Mouse (Mus musculus): ENCODE data around the gene Cep126. TPM values are rescaled to one million over a fixed set of nuclear protein-coding genes. Genes with fewer than 3 reads are reported as not detected.
A peak's percentile ranks its signal among the peaks of the same experiment; 100 is the strongest.

The Cep126 gene
- 10 to 100 TPM; 19.6 to 23.3 TPM for total RNA-seq (2021)
- long read RNA-seq, experiment 1, partial matches to known transcripts = 1 of 7 reads
- long read RNA-seq, experiment 1, other reads (novel, unspliced or antisense) = 3 of 7 reads
- long read RNA-seq, experiment 2, transcript Cep126-201 (11 exons, 3,819 nt) = major isoform, 5 of 6 reads
- long read RNA-seq, experiment 2, partial matches to known transcripts = 0 of 6 reads
- long read RNA-seq, experiment 2, other reads (novel, unspliced or antisense) = 1 of 6 reads

- peak; percentile 78 to 87 for DNase-seq (ENCODE audit: low spot score in 2 of 2)
Observed at GRCm38 (mm10) chr9:8134117-8134574, at the start of gene Cep126. Gene Cep126, minus strand, starts transcription at chr9:8134294.

GRCm38 (mm10) chr9:8179554-8179953, 45.5 kb upstream of the Cep126 start:
- no peak for DNase-seq (ENCODE audit: low spot score in 2 of 2)

GRCm38 (mm10) chr9:8177099-8177498, 43.0 kb upstream of the Cep126 start:
- DNase-seq (ENCODE audit: low spot score in 2 of 2) = peak; percentile 2 to 4

GRCm38 (mm10) chr9:8157011-8157410, 22.9 kb upstream of the Cep126 start:
- DNase-seq (ENCODE audit: low spot score in 2 of 2) = no peak

GRCm38 (mm10) chr9:8139501-8139900, 5.4 kb upstream of the Cep126 start:
- no peak for DNase-seq (ENCODE audit: low spot score in 2 of 2)

GRCm38 (mm10) chr9:8133586-8134115, 443 bp downstream of the Cep126 start:
- DNase-seq (ENCODE audit: low spot score in 2 of 2) = no peak

GRCm38 (mm10) chr9:8123495-8123894, 10.6 kb downstream of the Cep126 start:
- DNase-seq (ENCODE audit: low spot score in 2 of 2) = no peak

- no peak for DNase-seq (ENCODE audit: low spot score in 2 of 2)
Observed at GRCm38 (mm10) chr9:8114516-8114915, 19.6 kb downstream of the Cep126 start.

GRCm38 (mm10) chr9:8103050-8103449, 31.0 kb downstream of the Cep126 start:
- DNase-seq (ENCODE audit: low spot score in 2 of 2) = no peak

GRCm38 (mm10) chr9:8100962-8101361, 33.1 kb downstream of the Cep126 start:
- DNase-seq (ENCODE audit: low spot score in 2 of 2) = no peak

- DNase-seq (ENCODE audit: low spot score in 2 of 2) = no peak
Observed at GRCm38 (mm10) chr9:8078882-8079281, 55.2 kb downstream of the Cep126 start.

GRCm38 (mm10) chr9:8074345-8074744, 59.7 kb downstream of the Cep126 start:
- DNase-seq (ENCODE audit: low spot score in 2 of 2) = peak in 1 of 2 experiments; percentile 25

- no peak for DNase-seq (ENCODE audit: low spot score in 2 of 2)
Observed at GRCm38 (mm10) chr9:8073203-8073755, 60.8 kb downstream of the Cep126 start.

- DNase-seq (ENCODE audit: low spot score in 2 of 2) = no peak
Observed at GRCm38 (mm10) chr9:8059636-8060035, 74.5 kb downstream of the Cep126 start.

GRCm38 (mm10) chr9:8054831-8055230, 79.3 kb downstream of the Cep126 start:
- no peak for DNase-seq (ENCODE audit: low spot score in 2 of 2)

- no peak for DNase-seq (ENCODE audit: low spot score in 2 of 2)
Observed at GRCm38 (mm10) chr9:8043044-8043387, 91.1 kb downstream of the Cep126 start.

- peak; percentile 98 for DNase-seq (ENCODE audit: low spot score in 2 of 2)
Observed at GRCm38 (mm10) chr9:8042338-8043043, 91.6 kb downstream of the Cep126 start, which contains the start of gene Cfap300. Gene Cfap300, minus strand, starts transcription at chr9:8042823.

- DNase-seq (ENCODE audit: low spot score in 2 of 2) = no peak
Observed at GRCm38 (mm10) chr9:8035546-8035945, 98.5 kb downstream of the Cep126 start.

GRCm38 (mm10) chr9:8035091-8035490, 99.0 kb downstream of the Cep126 start:
- no peak for DNase-seq (ENCODE audit: low spot score in 2 of 2)

- DNase-seq (ENCODE audit: low spot score in 2 of 2) = no peak
Observed at GRCm38 (mm10) chr9:8034143-8034542, 100.0 kb downstream of the Cep126 start.

- no peak for DNase-seq (ENCODE audit: low spot score in 2 of 2)
Observed at GRCm38 (mm10) chr9:8032847-8033246, 101.2 kb downstream of the Cep126 start.
